Mouse (Mus musculus) heart, embryonic 12.5 days (tissue): ENCODE measurements at regions not wholly inside any gene's neighbourhood (a gene's known extent, or its start where the extent isn't known, plus 50 kb on each side); places are given as distances from the start of the nearest gene placed in this dataset.

Experiments used
- ATAC-seq: fragments of 200-750 bp; cut with Nextera tagmentation; 2 replicates; pipeline ENCODE4 v1.8.0; 2017; ENCODE audit warnings: moderate TSS enrichment, moderate library complexity; ENCODE audit not compliant: insufficient number of reproducible peaks, low FRiP score
- H3K27ac ChIP-seq: fragments of 300-500 bp; sonication (generic); 2 replicates; pipeline ENCODE4 v1.5.1; 2016; ENCODE audit warnings: mild to moderate bottlenecking, moderate library complexity; ENCODE audit not compliant: poor library complexity, severe bottlenecking
- H3K27me3 ChIP-seq: fragments of 300-500 bp; sonication (generic); replicated peaks from 2 replicates; pipeline ENCODE4 v1.6.1; 2016; ENCODE audit warnings: mild to moderate bottlenecking, moderate library complexity
- H3K36me3 ChIP-seq: fragments of 300-500 bp; sonication (generic); 2 replicates; pipeline ENCODE4 v1.6.1; 2016; ENCODE audit warnings: mild to moderate bottlenecking, moderate library complexity
- H3K4me1 ChIP-seq: fragments of 300-500 bp; sonication (generic); replicated peaks from 2 replicates; pipeline ENCODE4 v1.6.1; 2016; ENCODE audit warnings: mild to moderate bottlenecking
- H3K4me2 ChIP-seq: fragments of 300-500 bp; sonication (generic); 2 replicates; pipeline ENCODE4 v1.6.1; 2016; ENCODE audit warnings: mild to moderate bottlenecking, moderate library complexity
- H3K4me3 ChIP-seq: fragments of 300-500 bp; sonication (generic); 2 replicates; pipeline ENCODE4 v1.5.1; 2016; ENCODE audit warnings: mild to moderate bottlenecking
- H3K9ac ChIP-seq: fragments of 300-500 bp; sonication (generic); 2 replicates; pipeline ENCODE4 v1.6.1; 2016; ENCODE audit warnings: mild to moderate bottlenecking, moderate library complexity
- H3K9me3 ChIP-seq: fragments of 300-500 bp; sonication (generic); replicated peaks from 2 replicates; pipeline ENCODE4 v1.6.1; 2016; ENCODE audit warnings: mild to moderate bottlenecking, moderate library complexity
- WGBS: fragments of 180-500 bp; shearing (Covaris S2); methylation state at CpG from one replicate; pipeline ENCODE4 v1.1.7; 2016; 5-methylcytosine and 5-hydroxymethylcytosine counted together

- H3K4me3 ChIP-seq = no peak overlapping the region
- H3K27me3 ChIP-seq = no peaks in the 10 kb centered on the region
- H3K9me3 ChIP-seq = no peaks in the 10 kb centered on the region
- H3K27ac ChIP-seq = no peak overlapping the region
- no peak for ATAC-seq
- no peaks in the 10 kb centered on the region for H3K36me3 ChIP-seq
- no peak overlapping the region for H3K4me2 ChIP-seq
- H3K4me1 ChIP-seq = no peaks in the 10 kb centered on the region
- 79% methylated on average over 5 of the region's 5 CpGs for WGBS
- no peak overlapping the region for H3K9ac ChIP-seq
These were observed 302.3 kb upstream of the Nmur2 start for GRCm38 (mm10) chr11:56343083-56343482.

GRCm38 (mm10) chr11:56341731-56342130, 300.9 kb upstream of the Nmur2 start:
- H3K4me3 ChIP-seq = no peak overlapping the region
- no peak overlapping the region for H3K4me2 ChIP-seq
- no peaks in the 10 kb centered on the region for H3K27me3 ChIP-seq
- no peaks in the 10 kb centered on the region for H3K9me3 ChIP-seq
- no peaks in the 10 kb centered on the region for H3K4me1 ChIP-seq
- no peak overlapping the region for H3K27ac ChIP-seq
- no peak for ATAC-seq
- H3K36me3 ChIP-seq = no peaks in the 10 kb centered on the region
- 72% methylated on average over 1 of the region's 1 CpGs for WGBS
- no peak overlapping the region for H3K9ac ChIP-seq

GRCm38 (mm10) chr11:56341040-56341439, 300.2 kb upstream of the Nmur2 start:
- Histone ChIP-seq H3K4me3 (no peak overlapping the region), H3K9ac (no peak overlapping the region), H3K27me3 (no peaks in the 10 kb centered on the region), H3K4me2 (no peak overlapping the region), H3K9me3 (no peaks in the 10 kb centered on the region), H3K27ac (no peak overlapping the region), H3K36me3 (no peaks in the 10 kb centered on the region), H3K4me1 (no peaks in the 10 kb centered on the region)
- ATAC-seq = no peak
- WGBS = 78% methylated on average over 2 of the region's 2 CpGs

GRCm38 (mm10) chr11:56338511-56338910, 297.7 kb upstream of the Nmur2 start:
- no peaks in the 10 kb centered on the region for H3K9me3 ChIP-seq
- H3K4me2 ChIP-seq = no peak overlapping the region
- ATAC-seq = no peak
- no peak overlapping the region for H3K9ac ChIP-seq
- H3K4me3 ChIP-seq = no peak overlapping the region
- H3K36me3 ChIP-seq = no peaks in the 10 kb centered on the region
- H3K27me3 ChIP-seq = no peaks in the 10 kb centered on the region
- H3K27ac ChIP-seq = no peak overlapping the region
- WGBS = 64% methylated on average over 2 of the region's 2 CpGs
- no peaks in the 10 kb centered on the region for H3K4me1 ChIP-seq

DNA sequence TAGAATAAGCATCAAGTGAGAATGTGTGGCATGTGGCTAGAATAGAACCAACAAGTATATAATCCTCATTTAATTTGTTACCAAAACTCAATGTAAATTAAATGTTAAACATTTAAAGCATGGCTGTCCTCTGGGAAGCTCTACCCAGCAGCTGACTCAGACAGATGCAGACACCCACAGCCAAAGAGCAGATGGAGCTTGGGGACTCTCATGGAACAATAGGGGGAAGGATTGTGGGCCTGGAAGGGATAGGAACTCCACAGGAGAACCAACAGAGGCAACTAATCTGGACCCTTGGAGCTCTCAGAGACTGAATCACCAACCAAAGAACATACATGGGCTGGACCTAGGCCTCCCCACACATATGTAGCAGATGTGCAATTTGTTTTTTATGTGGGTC, 295.1 kb upstream of the Nmur2 start:
- ATAC-seq = no peak
- H3K9ac ChIP-seq = no peak overlapping the region
- no peaks in the 10 kb centered on the region for H3K4me1 ChIP-seq
- no peaks in the 10 kb centered on the region for H3K27me3 ChIP-seq
- no peak overlapping the region for H3K4me2 ChIP-seq
- no peak overlapping the region for H3K27ac ChIP-seq
- no peaks in the 10 kb centered on the region for H3K36me3 ChIP-seq
- H3K4me3 ChIP-seq = no peak overlapping the region
- H3K9me3 ChIP-seq = no peaks in the 10 kb centered on the region

DNA sequence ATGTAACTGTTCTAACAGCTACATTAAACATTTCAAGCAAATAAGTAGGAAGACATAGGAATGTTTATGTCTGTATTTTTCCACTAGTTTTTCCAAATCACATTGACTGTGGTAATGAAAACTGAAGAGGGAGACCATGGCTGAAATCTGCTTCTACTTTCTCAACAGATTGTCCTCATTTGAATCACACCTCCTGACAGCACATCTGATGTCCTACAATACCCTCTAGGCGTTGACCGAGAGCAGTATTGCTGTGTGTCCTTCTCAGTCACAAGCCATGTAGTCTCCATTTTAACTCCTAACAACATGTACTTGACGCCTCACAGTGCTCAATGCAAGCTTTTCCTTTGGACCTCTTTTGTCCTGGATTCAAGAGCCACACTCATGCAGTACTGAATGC, 279.5 kb upstream of the Nmur2 start:
- no peaks in the 10 kb centered on the region for H3K9me3 ChIP-seq
- no peaks in the 10 kb centered on the region for H3K4me1 ChIP-seq
- H3K4me2 ChIP-seq = no peak overlapping the region
- no peaks in the 10 kb centered on the region for H3K36me3 ChIP-seq
- WGBS = 80% methylated on average over 3 of the region's 3 CpGs
- H3K27me3 ChIP-seq = no peaks in the 10 kb centered on the region
- no peak for ATAC-seq
- no peak overlapping the region for H3K9ac ChIP-seq
- H3K4me3 ChIP-seq = no peak overlapping the region
- no peak overlapping the region for H3K27ac ChIP-seq

DNA sequence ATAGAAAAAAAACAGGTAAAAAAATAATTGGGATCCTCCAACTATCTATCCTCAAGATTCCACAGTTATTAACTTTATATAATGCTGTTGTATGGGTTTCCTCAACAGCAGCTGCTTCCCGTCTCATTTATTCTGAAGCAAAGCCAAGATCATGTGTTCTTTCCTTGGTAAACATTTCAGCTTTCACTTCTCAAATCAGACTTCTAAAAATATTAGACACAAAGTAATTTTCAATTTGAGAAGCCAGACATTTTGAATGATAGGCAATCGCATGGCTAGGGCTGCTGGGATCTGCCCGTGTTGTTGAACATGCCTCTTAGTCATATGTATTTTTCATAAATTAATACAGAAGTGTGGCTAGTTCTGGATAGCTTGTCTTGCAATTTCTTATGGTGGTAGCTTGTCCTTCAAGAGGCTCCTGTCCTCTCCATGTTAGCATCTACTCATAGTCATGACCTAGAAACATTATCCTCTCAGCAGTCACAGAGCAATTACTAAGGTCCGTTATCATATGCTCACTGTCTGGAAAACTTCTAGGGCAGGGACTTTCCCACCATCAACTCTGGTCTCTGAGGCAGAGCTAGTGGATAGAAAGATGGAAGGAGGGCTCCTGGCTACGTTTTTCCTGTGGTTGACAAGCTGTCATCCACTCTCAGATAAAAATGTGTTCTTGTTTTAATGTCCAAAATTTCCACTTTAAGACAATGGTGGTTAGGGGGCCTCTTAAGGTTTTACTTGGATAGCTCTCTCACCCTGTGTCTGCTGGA, 274.6 kb upstream of the Nmur2 start:
- H3K27ac ChIP-seq = no peak overlapping the region
- no peak for ATAC-seq
- H3K9ac ChIP-seq = no peak overlapping the region
- WGBS = 62% methylated on average over 5 of the region's 5 CpGs
- H3K4me2 ChIP-seq = no peak overlapping the region
- no peaks in the 10 kb centered on the region for H3K4me1 ChIP-seq
- no peaks in the 10 kb centered on the region for H3K9me3 ChIP-seq
- no peak overlapping the region for H3K4me3 ChIP-seq
- no peaks in the 10 kb centered on the region for H3K27me3 ChIP-seq
- H3K36me3 ChIP-seq = no peaks in the 10 kb centered on the region

- Histone ChIP-seq H3K4me3 (no peak overlapping the region), H3K9ac (no peak overlapping the region), H3K4me1 (no peaks in the 10 kb centered on the region), H3K9me3 (no peaks in the 10 kb centered on the region), H3K27me3 (no peaks in the 10 kb centered on the region), H3K4me2 (no peak overlapping the region), H3K36me3 (no peaks in the 10 kb centered on the region), H3K27ac (no peak overlapping the region)
- 86% methylated on average over 1 of the region's 1 CpGs for WGBS
- no peak for ATAC-seq
These were observed 268.7 kb upstream of the Nmur2 start for GRCm38 (mm10) chr11:56309549-56309948.

- H3K4me2 ChIP-seq = no peak overlapping the region
- no peak for ATAC-seq
- WGBS = 84% methylated on average over 5 of the region's 5 CpGs
These were observed 267.7 kb upstream of the Nmur2 start for GRCm38 (mm10) chr11:56308383-56309105.

GRCm38 (mm10) chr11:56307051-56307450, 266.2 kb upstream of the Nmur2 start:
- WGBS = 33% methylated on average over 3 of the region's 3 CpGs
- Histone ChIP-seq H3K27me3 (no peaks in the 10 kb centered on the region), H3K36me3 (no peaks in the 10 kb centered on the region), H3K9ac (no peak overlapping the region), H3K4me3 (no peak overlapping the region), H3K9me3 (no peaks in the 10 kb centered on the region), H3K27ac (no peak overlapping the region), H3K4me1 (no peaks in the 10 kb centered on the region), H3K4me2 (no peak overlapping the region)
- no peak for ATAC-seq

More at GRCm38 (mm10) chr11:56308383-56309105, 267.7 kb upstream of the Nmur2 start:
- Histone ChIP-seq H3K27me3 (no peaks in the 10 kb centered on the region), H3K4me1 (no peaks in the 10 kb centered on the region), H3K27ac (no peak overlapping the region), H3K9ac (no peak overlapping the region), H3K4me3 (no peak overlapping the region), H3K36me3 (no peaks in the 10 kb centered on the region), H3K9me3 (no peaks in the 10 kb centered on the region)

GRCm38 (mm10) chr11:56290651-56291578, 250.1 kb upstream of the Nmur2 start:
- no peak overlapping the region for H3K9ac ChIP-seq
- WGBS = 75% methylated on average over 13 of the region's 13 CpGs
- H3K4me3 ChIP-seq = no peak overlapping the region
- no peaks in the 10 kb centered on the region for H3K9me3 ChIP-seq
- H3K27me3 ChIP-seq = no peaks in the 10 kb centered on the region
- no peaks in the 10 kb centered on the region for H3K36me3 ChIP-seq
- no peak for ATAC-seq
- H3K27ac ChIP-seq = no peak overlapping the region
- H3K4me2 ChIP-seq = no peak overlapping the region
- H3K4me1 ChIP-seq = no peaks in the 10 kb centered on the region
